ENCODE assay signal across 16 mouse cellular contexts in the genomic region with DNA sequence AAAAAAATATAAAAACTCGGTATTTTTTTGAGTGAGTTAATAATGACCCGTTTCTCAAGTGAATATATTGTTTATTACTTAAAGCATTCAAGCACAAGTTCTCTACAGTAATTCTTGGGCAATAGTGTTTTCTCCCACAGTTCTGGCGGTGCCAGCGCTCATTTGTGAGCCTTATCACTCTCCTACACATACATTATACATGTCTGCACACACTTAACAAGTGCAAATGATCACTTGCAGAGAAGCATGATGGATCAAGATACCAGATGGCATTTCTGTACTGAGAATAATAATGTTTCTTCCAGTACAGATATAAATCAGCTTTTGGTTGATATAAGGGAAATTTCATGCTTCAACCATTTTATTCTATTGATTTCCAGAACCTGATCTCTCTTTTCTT.
"Had no signal": no experiment of that assay in that cellular context is flagged by ENCODE, and none has a peak within 500 bp of the region (broad histone marks: within the 10 kb centered on the region; RNA-seq: fewer than 3 reads in every experiment).

No protein-coding gene starts in this region.

- H3K9ac ChIP-seq: neural tube, embryonic 13.5 days; neural tube, embryonic 15.5 days; stomach, embryonic 15.5 days had no signal

- H3K4me1 ChIP-seq: neural tube, embryonic 13.5 days; neural tube, embryonic 15.5 days; stomach, embryonic 15.5 days had no signal

- H3K4me2 ChIP-seq: neural tube, embryonic 13.5 days; neural tube, embryonic 15.5 days; stomach, embryonic 15.5 days had no signal

- H3K4me3 ChIP-seq: neural tube, embryonic 13.5 days; neural tube, embryonic 15.5 days; stomach, embryonic 15.5 days had no signal

- H3K27me3 ChIP-seq: neural tube, embryonic 13.5 days; neural tube, embryonic 15.5 days; stomach, embryonic 15.5 days had no signal

- H3K9me3 ChIP-seq: neural tube, embryonic 13.5 days; neural tube, embryonic 15.5 days; stomach, embryonic 15.5 days had no signal

- H3K36me3 ChIP-seq: neural tube, embryonic 13.5 days; neural tube, embryonic 15.5 days; stomach, embryonic 15.5 days had no signal

- H3K27ac ChIP-seq: neural tube, embryonic 13.5 days; neural tube, embryonic 15.5 days; stomach, embryonic 15.5 days; stomach, postnatal 0 days had no signal

- DNase-seq: retina, postnatal 1 day; right cerebral cortex, adult 18-20 months; right cerebral cortex, postnatal 14 days; right cerebral cortex, postnatal 25 days; right cerebral cortex, postnatal 4 days; spleen, adult 18-20 months; thymus, adult 18-20 months; thymus, adult 2 months; thymus, postnatal 14 days; thymus, postnatal 25 days; thymus, postnatal 36 days; thymus, postnatal 4 days had no signal
